Mouse (Mus musculus): ENCODE results near the gene Napepld.
"Not testable (repeated sequence)": the region's sequence is repeated elsewhere in the genome, so short reads cannot be mapped to it uniquely, and the experiment has no call there.

The Napepld gene

DNA sequence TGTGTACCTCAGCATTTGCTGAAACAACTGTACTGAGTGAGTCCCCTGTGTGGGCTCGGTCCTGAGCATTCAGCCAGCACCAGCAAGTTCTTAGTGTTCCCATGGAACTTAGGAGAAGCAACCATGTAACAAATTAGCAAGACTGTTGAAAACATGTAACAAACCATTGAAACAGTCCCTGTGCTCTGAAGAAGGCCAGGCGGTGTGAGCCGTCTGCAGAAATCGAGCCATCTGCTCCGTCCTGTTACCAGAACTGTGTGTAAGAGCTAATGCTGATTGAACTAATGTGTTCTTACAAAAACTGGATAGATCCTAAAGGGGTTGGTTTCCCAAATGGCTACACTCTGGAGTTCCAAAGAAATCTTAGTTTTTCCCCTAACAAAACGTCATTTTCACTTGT lies 40.3 kb downstream of the Napepld start:
- DNase-seq = no peak

DNA sequence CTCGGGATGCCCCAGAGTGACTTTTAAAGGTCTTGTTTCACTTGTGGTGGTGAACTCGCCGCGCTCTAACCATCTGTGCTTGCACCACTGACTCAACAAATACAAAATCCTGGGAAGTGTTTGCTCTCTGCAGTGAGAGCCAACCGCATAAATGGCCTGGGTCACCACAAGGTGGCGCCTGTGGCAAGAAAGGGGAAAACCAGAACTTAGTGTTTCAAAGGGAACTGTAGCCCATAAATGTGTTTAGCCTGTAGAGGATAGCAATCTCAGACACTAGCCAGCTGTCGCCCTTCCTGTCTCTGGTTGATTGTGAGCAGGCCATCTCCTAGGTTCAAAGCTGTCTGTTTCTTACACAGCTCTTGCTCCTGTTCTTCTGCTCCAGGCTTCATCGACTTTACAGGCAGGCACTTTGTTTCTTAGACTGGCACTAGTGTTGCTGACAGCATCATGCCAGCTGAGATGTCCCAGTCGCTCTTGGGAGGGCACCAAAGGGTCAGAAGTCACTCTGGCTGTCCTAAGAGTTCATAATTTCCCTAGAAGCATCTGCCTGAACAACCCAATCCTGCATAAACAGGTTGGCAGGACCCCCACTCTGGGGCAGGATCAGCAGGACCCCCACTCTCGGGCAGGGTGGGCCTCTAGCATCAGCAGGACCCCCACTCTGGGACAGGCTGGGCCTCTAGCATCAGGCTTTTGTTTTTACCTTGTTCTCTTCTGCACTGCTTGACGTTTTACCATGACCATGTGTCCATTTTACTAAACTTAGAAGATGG lies 42.4 kb downstream of the Napepld start:
- DNase-seq = peak; percentile 78 to 82

DNA sequence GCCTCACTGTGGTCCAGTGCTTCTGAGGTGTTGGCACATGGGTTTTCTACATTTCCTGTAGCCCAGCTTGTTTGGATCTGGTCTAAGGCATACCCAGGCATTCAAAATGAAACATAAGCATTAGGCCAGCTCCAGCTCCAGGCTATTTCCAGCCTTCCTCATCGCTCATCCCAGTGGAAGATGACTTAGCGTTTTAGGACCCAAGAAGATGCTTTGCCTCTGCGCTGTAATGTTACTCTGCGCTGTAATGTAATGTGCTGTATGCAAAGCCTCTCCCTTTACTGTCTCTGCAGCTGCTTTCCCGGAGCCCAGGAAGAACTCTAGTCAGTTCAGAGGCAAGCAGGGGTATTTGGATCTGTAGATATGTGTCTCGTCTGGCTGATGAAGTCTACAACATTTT lies 43.2 kb downstream of the Napepld start:
- no peak for DNase-seq

DNA sequence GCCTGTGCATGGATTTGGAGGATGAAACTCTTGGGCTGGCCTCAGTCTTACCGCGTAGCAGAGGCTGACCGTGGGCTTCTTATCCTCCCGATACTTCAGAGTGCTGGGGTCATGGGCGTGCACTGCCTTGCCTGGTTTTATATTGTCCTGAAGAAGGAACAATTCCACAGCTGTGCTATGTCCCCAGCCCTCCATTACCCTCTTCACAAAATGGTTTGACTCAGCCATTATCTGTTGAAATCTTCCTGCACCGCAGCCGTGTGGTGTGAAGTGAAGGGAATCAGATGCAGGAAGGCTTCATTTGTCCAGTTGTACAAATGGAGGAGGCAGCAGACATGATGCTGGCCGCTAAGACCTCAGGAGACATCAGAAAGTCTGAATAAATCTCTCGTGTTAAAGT lies 44.3 kb downstream of the Napepld start:
- DNase-seq = no peak

DNA sequence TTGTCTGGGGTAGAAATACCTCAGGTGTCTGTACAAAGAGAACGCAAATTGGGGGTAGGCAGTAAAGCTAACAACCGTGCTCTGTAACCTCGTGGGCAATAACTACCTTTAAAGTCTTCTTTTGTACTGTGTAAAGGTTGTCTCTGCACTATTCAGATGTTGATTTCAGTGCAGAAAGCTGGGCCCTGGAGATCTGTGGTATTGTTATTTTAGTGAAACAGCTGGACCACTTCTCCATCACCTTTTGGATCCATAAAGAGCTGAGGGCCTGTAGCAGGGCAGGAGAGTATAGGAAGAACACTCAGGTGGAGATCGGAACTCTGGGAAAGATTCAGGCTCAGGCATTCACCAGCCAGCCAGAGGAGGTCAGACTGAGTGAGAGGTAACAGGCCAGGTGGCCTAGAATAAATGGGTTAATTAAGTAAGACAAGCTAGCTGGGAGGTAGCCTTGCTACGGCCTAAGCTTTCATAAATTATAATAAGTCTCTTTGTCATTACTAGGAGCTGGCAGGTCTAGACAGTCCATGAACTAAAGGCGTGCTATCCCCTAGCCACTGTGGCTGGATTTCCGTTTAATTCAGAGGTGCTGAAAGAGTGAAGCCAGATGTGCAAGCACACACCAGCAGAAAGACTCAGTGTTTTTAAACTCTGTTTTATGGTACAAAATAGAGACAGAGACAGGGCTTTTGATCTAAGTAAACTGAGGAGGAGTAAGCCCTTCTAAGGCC lies 49.1 kb downstream of the Napepld start:
- no peak for DNase-seq

DNA sequence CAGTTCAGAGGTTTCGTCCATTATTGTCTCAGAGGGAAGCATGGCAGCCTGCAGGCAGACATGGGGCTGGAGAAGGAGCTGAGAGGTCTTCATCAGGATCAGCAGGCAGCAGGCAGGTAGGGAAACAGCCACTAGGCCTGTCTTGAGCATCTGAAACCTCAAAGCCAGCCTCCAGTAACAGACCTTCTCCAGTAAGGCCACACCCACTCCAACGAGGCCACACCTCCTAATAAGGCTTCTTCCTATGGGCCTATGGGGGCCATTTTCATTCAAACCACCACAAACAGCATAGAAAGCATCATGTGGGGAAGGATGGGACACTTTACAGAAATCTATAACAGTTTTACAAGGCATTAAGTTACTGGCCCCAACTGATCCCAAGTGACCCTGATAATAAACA lies 50.5 kb downstream of the Napepld start:
- no peak for DNase-seq

DNA sequence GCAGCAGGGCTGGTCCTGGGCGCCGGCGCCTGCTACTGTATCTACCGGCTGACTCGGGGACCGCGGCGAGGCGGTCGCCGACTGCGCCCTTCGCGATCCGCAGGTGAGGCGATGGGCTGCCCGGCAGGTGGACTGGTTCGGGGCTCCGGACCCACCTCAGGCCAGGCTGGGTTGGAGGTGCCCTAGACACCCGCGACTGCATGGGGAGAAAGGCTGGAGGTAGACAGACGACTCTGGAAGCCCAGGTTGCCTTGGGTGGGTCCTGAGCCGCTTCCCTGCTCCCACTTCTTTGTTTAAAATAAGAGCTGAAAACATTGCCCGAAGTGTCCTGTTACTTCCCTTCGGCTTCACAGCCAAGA lies 55.1 kb downstream of the Napepld start:
- no peak for DNase-seq

DNA sequence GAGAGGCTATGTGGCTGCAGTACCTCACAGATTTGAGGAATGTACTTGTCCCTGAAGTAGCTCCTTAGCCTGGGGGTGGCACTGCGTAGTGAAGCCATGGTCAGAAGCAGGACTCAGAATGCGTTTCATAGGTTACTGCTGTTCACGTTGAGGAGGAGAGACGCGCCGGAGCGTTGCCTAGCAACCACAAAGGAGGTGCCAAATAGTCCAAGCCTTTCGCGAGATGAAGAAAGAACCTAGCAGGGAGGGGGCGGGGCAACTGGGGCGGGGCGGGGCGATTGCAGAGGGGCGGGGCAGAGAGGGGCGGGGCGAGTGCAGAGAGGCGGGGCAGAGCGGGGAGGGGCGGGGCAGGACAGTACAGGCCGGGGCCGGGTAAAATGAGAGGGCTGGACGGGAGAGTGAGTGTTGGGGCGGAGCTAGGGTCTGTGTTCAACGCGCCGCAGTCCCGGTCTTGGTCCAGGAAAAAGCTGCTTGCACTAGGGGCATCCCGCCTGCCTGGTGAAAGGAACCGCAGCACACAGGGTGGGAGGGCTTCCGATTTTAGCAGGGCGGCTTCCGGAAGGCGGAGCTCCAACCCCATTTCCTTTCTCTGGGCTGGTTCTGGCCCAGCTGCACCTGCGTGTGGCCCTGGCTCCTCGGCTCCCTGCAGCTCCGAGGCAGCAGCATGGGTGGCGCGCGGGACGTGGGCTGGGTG lies 55.6 kb downstream of the Napepld start, which contains the start of the genes Fbxl13 and Armc10:
Fbxl13 (minus strand) TSS at position 196 of the 694 bp plus-strand sequence.
Armc10 (plus strand) TSS at position 375 of the 694 bp plus-strand sequence.
- peak; percentile 86 for DNase-seq

DNA sequence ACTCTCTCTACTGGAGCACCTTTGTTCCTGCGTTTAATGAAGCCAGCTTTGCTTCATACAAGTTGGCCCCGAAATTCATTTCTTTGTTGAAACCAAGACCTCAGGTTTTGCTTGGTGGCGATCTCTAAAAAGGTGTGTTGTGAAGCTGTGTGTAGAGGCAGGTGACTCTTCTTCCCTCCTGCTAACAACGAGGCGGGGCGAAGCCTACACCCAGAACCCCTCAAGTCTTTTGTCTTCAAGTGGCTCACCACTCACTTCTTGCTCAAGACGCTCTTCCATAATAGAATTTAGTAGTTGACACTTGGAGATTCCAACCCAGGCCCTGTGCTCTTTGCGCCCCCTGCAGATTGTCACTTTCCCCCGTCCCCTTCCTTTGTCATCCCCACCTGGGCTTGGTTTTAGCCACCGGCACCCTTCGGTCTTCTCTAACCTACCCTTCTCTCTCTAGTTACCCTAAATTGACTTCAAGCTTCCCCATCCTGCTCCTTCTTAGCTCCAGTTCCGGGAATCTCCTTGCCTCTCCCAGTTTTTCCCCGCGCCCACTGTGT lies 56.2 kb downstream of the Napepld start:
- no peak for DNase-seq

DNA sequence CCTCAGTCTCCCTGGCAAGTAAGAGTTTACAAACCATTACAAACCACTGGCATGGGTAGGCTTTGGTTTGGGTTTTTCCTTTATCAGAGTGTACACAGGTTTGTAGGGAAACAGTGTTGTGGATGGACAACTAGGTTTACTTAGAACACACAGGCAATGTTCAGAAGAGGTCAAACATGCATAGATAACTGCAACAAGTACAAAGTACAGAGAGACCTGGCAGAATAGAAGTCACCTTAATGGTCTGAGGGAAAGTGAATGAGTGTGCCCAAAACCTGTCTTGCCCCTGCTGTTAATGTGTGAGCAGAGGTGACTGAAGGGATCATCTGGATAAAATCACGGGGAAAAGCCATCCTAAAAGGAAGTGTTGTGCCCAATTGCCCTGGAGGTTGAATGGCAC lies 57.6 kb downstream of the Napepld start:
- DNase-seq = no peak

DNA sequence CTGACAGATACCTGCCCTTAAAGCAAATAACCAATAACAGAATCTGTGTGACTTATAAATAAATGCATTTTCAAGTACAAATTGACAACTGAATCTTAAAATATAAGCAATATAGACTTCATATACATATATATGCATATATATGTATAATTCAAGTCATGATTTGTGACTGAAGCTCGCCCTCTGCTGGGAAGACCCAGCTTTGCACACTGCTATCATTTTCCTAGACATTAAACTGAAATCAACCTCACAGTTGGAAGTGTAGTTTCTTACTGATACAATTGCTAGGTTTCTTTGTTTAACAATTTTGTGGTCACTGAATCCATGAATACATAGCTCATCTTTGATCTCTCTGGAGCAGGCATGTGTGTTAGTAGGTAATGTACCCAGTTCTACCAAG lies 60.2 kb downstream of the Napepld start:
- peak; percentile 68 to 74 for DNase-seq

DNA sequence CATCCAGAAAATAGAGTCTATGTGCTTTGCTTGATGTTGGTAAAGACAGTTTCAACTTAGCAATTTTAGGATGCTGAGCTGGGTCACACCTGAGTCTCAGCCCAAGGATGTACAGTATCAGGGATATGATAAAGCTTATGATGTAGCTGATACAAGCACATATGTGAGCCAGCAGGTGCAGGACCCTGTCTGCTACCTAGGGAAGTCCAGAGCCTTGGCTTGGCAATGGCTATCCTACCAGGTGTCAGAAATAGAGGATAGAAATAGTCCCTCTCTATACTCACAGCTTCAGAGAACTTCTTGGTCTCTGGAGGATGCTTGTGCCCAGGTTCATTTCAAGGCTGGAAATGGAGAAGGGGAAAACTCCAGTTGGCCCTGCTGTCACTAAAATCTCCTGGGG lies 75.3 kb downstream of the Napepld start:
- DNase-seq = no peak

DNA sequence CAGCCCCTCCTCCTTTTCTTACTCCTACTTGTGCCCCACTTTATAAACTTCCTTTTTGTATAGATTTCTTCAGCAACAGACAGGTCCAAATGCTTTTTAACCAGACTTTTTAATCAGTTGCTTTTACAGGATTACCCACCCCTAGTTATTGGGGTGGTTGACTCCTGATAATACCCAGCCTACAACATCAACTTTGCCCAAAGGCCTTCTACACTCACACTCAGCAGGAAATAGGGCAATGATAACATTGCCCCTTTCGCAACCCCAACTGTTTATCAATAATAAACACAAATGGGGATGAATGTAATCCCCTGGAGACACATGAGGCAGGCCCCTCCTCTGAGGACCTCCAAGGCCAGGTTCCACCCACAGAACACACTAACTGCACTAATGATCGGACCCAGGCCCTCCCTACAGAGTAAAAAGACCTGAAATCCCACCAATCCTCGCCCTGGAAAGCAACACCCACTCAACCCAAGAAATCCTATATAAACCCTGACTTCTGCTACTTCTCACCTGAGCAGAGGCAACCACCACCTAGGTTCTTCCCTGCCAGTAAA lies 84.7 kb downstream of the Napepld start:
- DNase-seq = no peak

DNA sequence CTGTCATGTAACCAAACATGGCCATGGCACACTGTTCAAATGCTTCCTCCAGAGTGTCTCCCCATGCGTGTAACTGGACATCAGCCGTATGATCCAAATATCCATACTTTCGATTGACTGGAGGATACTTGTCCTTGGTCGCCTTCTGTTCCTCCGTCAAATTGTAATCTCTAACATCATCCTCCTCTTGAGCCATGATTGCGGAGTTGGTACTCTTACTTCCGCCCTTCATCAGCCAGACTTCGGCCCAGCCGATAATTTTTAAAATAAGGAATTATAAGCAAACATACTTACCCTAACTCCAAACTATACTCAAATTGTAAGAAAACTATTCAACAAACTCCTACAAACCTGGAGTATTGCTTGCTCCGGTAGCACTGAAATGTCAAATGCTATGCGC lies 86.9 kb downstream of the Napepld start:
- DNase-seq = not testable (repeated sequence)

All from B cell, adult 2 months (primary cell).